Comparison of ENCODE assay signal across 16 mouse cellular contexts in genomic region chr16:14044695-14045094, GRCm38 (mm10). TPM values are rescaled to one million over a fixed set of nuclear protein-coding genes. Genes with fewer than 3 reads are reported as not detected.
DNase-seq lines count a peak whose midpoint lies in the region; ATAC-seq lines count a peak whose summit lies in the region.
"Had no signal": no experiment of that assay in that cellular context is flagged by ENCODE, and none has a peak within 500 bp of the region (broad histone marks: within the 10 kb centered on the region; RNA-seq: fewer than 3 reads in every experiment).

No protein-coding gene starts in this region.

- H3K4me2 ChIP-seq in hindbrain, embryonic 11.5 days (replicated peaks; ENCODE audit: low read depth, low read length) = no peak overlapping the region
- H3K4me2 ChIP-seq: embryonic facial prominence, embryonic 15.5 days; heart, embryonic 11.5 days; liver, embryonic 12.5 days had no signal

- no peak overlapping the region for H3K27ac ChIP-seq in hindbrain, embryonic 11.5 days (ENCODE audit: low read depth, low read length)
- H3K27ac ChIP-seq: embryonic facial prominence, embryonic 15.5 days; liver, embryonic 12.5 days had no signal

- DNase-seq in left cerebral cortex, adult 18-20 months (ENCODE audit: low spot score in 2 of 2) = peak; percentile 36 to 39
- DNase-seq in left cerebral cortex, adult 11 months (ENCODE audit: low spot score) = no peak
- DNase-seq in cerebellum, adult 11-12 months = peak; percentile 63
- peak; percentile 46 to 52 for DNase-seq in cerebellum, postnatal 10 days
- peak; percentile 60 to 61 for DNase-seq in right cerebral cortex, adult 2 months (ENCODE audit: low spot score in 2 of 2)
- no peak for DNase-seq in kidney, adult 18-20 months
- DNase-seq in gastrocnemius, postnatal 14 days = no peak
- DNase-seq in hindbrain, embryonic 11.5 days (ENCODE audit: low spot score) = no peak
- DNase-seq: kidney, adult 11 months had no signal

- H3K9me3 ChIP-seq in hindbrain, embryonic 11.5 days (ENCODE audit: control insufficient read depth, low read length) = no peaks in the 10 kb centered on the region
- H3K9me3 ChIP-seq: embryonic facial prominence, embryonic 15.5 days; liver, embryonic 12.5 days had no signal

- ATAC-seq in hindbrain, embryonic 11.5 days (ENCODE audit: low FRiP score) = no peak
- ATAC-seq: liver, embryonic 12.5 days; lung, postnatal 0 days had no signal

- WGBS in hindbrain, embryonic 11.5 days = 85% methylated on average over 8 of the region's 8 CpGs

- no peak overlapping the region for H3K4me3 ChIP-seq in hindbrain, embryonic 11.5 days (ENCODE audit: low read depth, low read length)
- H3K4me3 ChIP-seq: embryonic facial prominence, embryonic 15.5 days; liver, embryonic 12.5 days; myocyte had no signal

- H3K9ac ChIP-seq in hindbrain, embryonic 11.5 days (ENCODE audit: low read depth, low read length) = no peak overlapping the region
- H3K9ac ChIP-seq: embryonic facial prominence, embryonic 15.5 days; liver, embryonic 12.5 days had no signal

- no peaks in the 10 kb centered on the region for H3K27me3 ChIP-seq in hindbrain, embryonic 11.5 days (ENCODE audit: control insufficient read depth, insufficient read depth, low read length)
- H3K27me3 ChIP-seq: embryonic facial prominence, embryonic 15.5 days; liver, embryonic 12.5 days had no signal

- no peaks in the 10 kb centered on the region for H3K36me3 ChIP-seq in hindbrain, embryonic 11.5 days (ENCODE audit: control insufficient read depth, insufficient read depth, low read length)
- H3K36me3 ChIP-seq: embryonic facial prominence, embryonic 15.5 days; liver, embryonic 12.5 days had no signal

- no peaks in the 10 kb centered on the region for H3K4me1 ChIP-seq in hindbrain, embryonic 11.5 days (replicated peaks; ENCODE audit: control insufficient read depth, insufficient read depth, low read length)
- H3K4me1 ChIP-seq: embryonic facial prominence, embryonic 15.5 days; liver, embryonic 12.5 days had no signal

- intact Hi-C loops in gastrocnemius, postnatal 14 days (cut with DNase I; ENCODE audit: low total_unique reads) = no loop called here

RNA-seq across cellular contexts. Expression of gene Ifitm7, which starts 58.0 kb away (rescaled TPM):
- total RNA-seq in left cerebral cortex, adult 18-20 months (2021) = 1 to 10 TPM in 1 of 2 experiments, under 1 TPM in 1; 0.77 to 1.4 TPM
- not detected for total RNA-seq in gastrocnemius, postnatal 14 days (2021)
- polyA plus RNA-seq in hindbrain, embryonic 11.5 days (2014; fragmentation: Nextera tagmentation; extraction: Ambion mirVana) = 0.85 and 1.0 TPM in 2 replicates
- polyA plus RNA-seq: heart, embryonic 11.5 days; large intestine, adult 2 months; liver, embryonic 12.5 days; lung, postnatal 0 days; myocyte had no signal

RNA-seq across cellular contexts. Expression of gene 2900011O08Rik, which starts 58.3 kb away (rescaled TPM):
- 100 to 1,000 TPM; 287 to 294 TPM for total RNA-seq in left cerebral cortex, adult 18-20 months (2021)
- under 1 TPM in 1 of 2 experiments, not detected in 1; 0.11 TPM for total RNA-seq in gastrocnemius, postnatal 14 days (2021)
- 37.1 and 38.4 TPM in 2 replicates for polyA plus RNA-seq in hindbrain, embryonic 11.5 days (2014; fragmentation: Nextera tagmentation; extraction: Ambion mirVana)
- total RNA-seq: hematopoietic stem cell, adult 5-6 weeks had no signal
- polyA plus RNA-seq: lung, postnatal 0 days had no signal

Comparison
In these comparisons a context has a peak if more than half of its experiments do, and no peak if none do; other contexts are left out.
1. DNase-seq: peak in left cerebral cortex, adult 18-20 months (2 of 2), cerebellum, adult 11-12 months (single experiment), cerebellum, postnatal 10 days (2 of 2) and right cerebral cortex, adult 2 months (2 of 2); none in left cerebral cortex, adult 11 months (single experiment), kidney, adult 18-20 months (single experiment), gastrocnemius, postnatal 14 days (single experiment) and hindbrain, embryonic 11.5 days (single experiment).
2. RNA of gene 2900011O08Rik, which starts 58.3 kb away (total RNA-seq): 287 to 294 TPM in left cerebral cortex, adult 18-20 months; 0.11 TPM in gastrocnemius, postnatal 14 days; every median in the first group is over 100 times any median in the second.